Mouse (Mus musculus) myocyte (in vitro differentiated cells): Measurements from ENCODE around the gene Trim29. TPM values are rescaled to one million over a fixed set of nuclear protein-coding genes. Genes with fewer than 3 reads are reported as not detected.

Experiments
- H3K27me3 ChIP-seq: one replicate; pipeline ENCODE4 v1.6.1; 2011; ENCODE audit not compliant: control insufficient read depth, insufficient read depth, insufficient read length
- H3K36me3 ChIP-seq: one replicate; pipeline ENCODE4 v1.6.1; 2011; ENCODE audit not compliant: control insufficient read depth, insufficient read depth
- H3K4me2 ChIP-seq: one replicate; pipeline ENCODE4 v1.6.1; 2011; ENCODE audit warnings: low read depth, control low read depth
- H3K4me3 ChIP-seq: one replicate; pipeline ENCODE4 v1.5.1; 2011; ENCODE audit warnings: mild to moderate bottlenecking, control low read depth, moderate library complexity
- H3K79me2 ChIP-seq: one replicate; pipeline ENCODE4 v1.6.1; 2011; ENCODE audit not compliant: control insufficient read depth, insufficient read depth
- H3ac ChIP-seq: one replicate; pipeline ENCODE4 v1.6.1; 2011; ENCODE audit not compliant: control insufficient read depth, insufficient read length
- CEBPB ChIP-seq: IDR thresholded peaks from 2 replicates; pipeline ENCODE4 v1.6.1; 2011; ENCODE audit warnings: mild to moderate bottlenecking, moderate library complexity; ENCODE audit not compliant: poor library complexity, insufficient read depth, severe bottlenecking
- E2F4 ChIP-seq: IDR thresholded peaks from one replicate; pipeline ENCODE4 v1.6.1; 2011; ENCODE audit warnings: mild to moderate bottlenecking, control low read depth, moderate library complexity; ENCODE audit not compliant: insufficient read depth
- MAX ChIP-seq: IDR thresholded peaks from one replicate; pipeline ENCODE4 v1.6.1; 2011; ENCODE audit warnings: low read depth, mild to moderate bottlenecking, control low read depth
- MYOD1 ChIP-seq, 3 experiments: IDR thresholded peaks; one replicate each; pipeline ENCODE4 v1.6.1; 2011; ENCODE audit warnings: control low read depth in 2 of 3, low read depth in 2 of 3, mild to moderate bottlenecking in 2 of 3, moderate library complexity in 1 of 3; ENCODE audit not compliant: insufficient read length in 2 of 3, control insufficient read depth in 1 of 3
- MYOG ChIP-seq, 3 experiments: IDR thresholded peaks; one replicate each; pipeline ENCODE4 v1.6.1; 2011; ENCODE audit warnings: control low read depth in 2 of 3, low read depth in 2 of 3, mild to moderate bottlenecking in 2 of 3; ENCODE audit not compliant: insufficient read length in 2 of 3, control insufficient read depth in 1 of 3, insufficient read depth in 1 of 3
- POLR2A ChIP-seq: IDR thresholded peaks from one replicate; pipeline ENCODE4 v1.6.1; 2011; ENCODE audit warnings: low read depth, mild to moderate bottlenecking, control low read depth, moderate library complexity; ENCODE audit not compliant: insufficient read length
- POLR2AphosphoS2 ChIP-seq: IDR thresholded peaks from one replicate; pipeline ENCODE4 v1.6.1; 2011; ENCODE audit warnings: low read depth, control low read depth; ENCODE audit not compliant: insufficient read length
- REST ChIP-seq: IDR thresholded peaks from one replicate; pipeline ENCODE4 v1.6.1; 2011; ENCODE audit warnings: mild to moderate bottlenecking, control low read depth, moderate library complexity; ENCODE audit not compliant: insufficient read depth, insufficient read length
- SRF ChIP-seq: IDR thresholded peaks from one replicate; pipeline ENCODE4 v1.6.1; 2011; ENCODE audit warnings: low read depth; ENCODE audit not compliant: control insufficient read depth, insufficient read length
- TCF12 ChIP-seq: IDR thresholded peaks from one replicate; pipeline ENCODE4 v1.6.1; 2011; ENCODE audit warnings: mild to moderate bottlenecking, control low read depth; ENCODE audit not compliant: poor library complexity, insufficient read depth, severe bottlenecking
- TCF3 ChIP-seq: IDR thresholded peaks from one replicate; pipeline ENCODE4 v1.6.1; 2011; ENCODE audit warnings: low read depth, control low read depth; ENCODE audit not compliant: insufficient read length
- USF1 ChIP-seq: IDR thresholded peaks from one replicate; pipeline ENCODE4 v1.6.1; 2011; ENCODE audit warnings: low read depth, mild to moderate bottlenecking, control low read depth, moderate library complexity
- polyA plus RNA-seq: library from polyadenylated mRNA; unstranded; fragments of >200 nt; fragmentation: generic; extraction: Trizol; gene quantifications from one replicate; pipeline ENCODE4 v1.2.1, GENCODE M21; 2012; ENCODE audit warnings: missing spikeins

The Trim29 gene
- polyA plus RNA-seq, 1 experiment = 0.05 TPM

DNA sequence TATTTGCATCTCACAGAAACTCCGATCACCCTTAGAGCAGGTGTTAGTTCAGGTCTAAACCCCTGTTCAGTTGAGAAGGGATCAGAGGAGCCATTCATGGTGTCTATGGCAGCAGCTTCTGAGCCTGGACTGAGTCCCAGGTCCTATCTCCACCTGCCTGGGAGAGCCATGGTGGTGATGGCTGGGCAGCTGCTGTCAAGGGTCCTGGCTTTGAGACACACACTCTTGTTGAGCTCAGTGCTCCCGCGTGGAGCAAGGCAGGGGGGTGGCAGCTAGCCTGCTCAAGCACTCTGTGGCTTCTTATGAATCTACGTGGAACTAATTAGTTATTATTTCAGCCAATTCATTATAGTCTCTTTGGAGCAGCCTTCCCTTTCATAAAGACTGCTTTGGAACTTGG, 73.2 kb downstream of the Trim29 start:
- no peak overlapping the region for H3K4me2 ChIP-seq
- no peaks in the 10 kb centered on the region for H3K36me3 ChIP-seq
- TF ChIP-seq SRF (no peak), USF1 (no peak), POLR2AphosphoS2 (no peak), TCF12 (no peak), CEBPB (no peak), MAX (no peak), POLR2A (no peak), MYOD1 (IDR thresholded peaks at IDR 0.05; ENCODE audit: control insufficient read depth in 1 of 3, insufficient read length in 2 of 3, low read depth in 2 of 3) (no peak), MYOG (IDR thresholded peaks at IDR 0.05; ENCODE audit: control insufficient read depth in 1 of 3, insufficient read depth in 1 of 3, insufficient read length in 2 of 3, low read depth in 2 of 3) (no peak), TCF3 (no peak), REST (no peak), E2F4 (no peak)
- peaks cover 36% of the 10 kb centered on the region for H3K27me3 ChIP-seq
- H3K79me2 ChIP-seq = no peaks in the 10 kb centered on the region
- no peak overlapping the region for H3ac ChIP-seq
- H3K4me3 ChIP-seq = no peak overlapping the region

GRCm38 (mm10) chr9:43384400-43384799, 73.8 kb downstream of the Trim29 start:
- H3K79me2 ChIP-seq = no peaks in the 10 kb centered on the region
- no peak overlapping the region for H3K4me2 ChIP-seq
- no peaks in the 10 kb centered on the region for H3K36me3 ChIP-seq
- TF ChIP-seq REST (no peak), MYOG (IDR thresholded peaks at IDR 0.05; ENCODE audit: control insufficient read depth in 1 of 3, insufficient read depth in 1 of 3, insufficient read length in 2 of 3, low read depth in 2 of 3) (no peak), MYOD1 (IDR thresholded peaks at IDR 0.05; ENCODE audit: control insufficient read depth in 1 of 3, insufficient read length in 2 of 3, low read depth in 2 of 3) (no peak), CEBPB (no peak), SRF (no peak), POLR2A (no peak), E2F4 (no peak)
- no peak overlapping the region for H3ac ChIP-seq
- H3K27me3 ChIP-seq = peaks cover 37% of the 10 kb centered on the region
- H3K4me3 ChIP-seq = no peak overlapping the region

Other genes with a start within 250 kb of the Trim29 start
- 12.9 TPM for gene Arhgef12, start 203.6 kb upstream of the Trim29 start, polyA plus RNA-seq
- gene Tmem136, start 194.3 kb upstream of the Trim29 start, polyA plus RNA-seq = 0.07 TPM
- gene Pou2f3, start 100.5 kb upstream of the Trim29 start, polyA plus RNA-seq = not detected
- gene Oaf, start 70.9 kb upstream of the Trim29 start, polyA plus RNA-seq = 27.1 TPM